Mouse (Mus musculus) erythroblast, embryonic 14.5 days (primary cell): ENCODE data around the gene Tmem212.

Experiments used
- GATA1 ChIP-seq: IDR thresholded peaks from 2 replicates; pipeline ENCODE4 v1.6.1; 2012; ENCODE audit warnings: low read length, inconsistent platforms, mixed read lengths
- TAL1 ChIP-seq: IDR thresholded peaks from 3 replicates; pipeline ENCODE4 v1.6.1; 2012; ENCODE audit warnings: low read length, inconsistent platforms, mixed read lengths

GRCm38 (mm10) chr3:27896318-27896892 lies at the start of gene Tmem212:
- TF ChIP-seq TAL1 (no peak), GATA1 (no peak)
